Mouse (Mus musculus) gastrocnemius, postnatal 14 days (tissue): Measurements from ENCODE around the gene Fezf2. TPM values are rescaled to one million over a fixed set of nuclear protein-coding genes. Genes with fewer than 3 reads are reported as not detected.

Experiments
- total RNA-seq, 2 experiments: library from RNA; stranded (reverse); gene quantifications; 2 replicates each; pipeline ENCODE4 v1.2.3; 2021

Gene Fezf2
- total RNA-seq, 2 experiments from 2014 or later, result not detected

Other genes with a start within 250 kb of the Fezf2 start
- gene Gm49355, start 64.2 kb downstream of the Fezf2 start, total RNA-seq, result under 1 TPM; 0.08 to 0.09 TPM
- 10 to 100 TPM in 1 of 2 experiments, 1 to 10 TPM in 1; 9.3 to 11.3 TPM for gene 3830406C13Rik, start 64.0 kb downstream of the Fezf2 start, total RNA-seq